Mouse (Mus musculus) heart, adult 8-10 months (tissue): Measurements from ENCODE around the gene 9630041A04Rik. TPM values are rescaled to one million over a fixed set of nuclear protein-coding genes. Genes with fewer than 3 reads are reported as not detected.

Source experiments
- DNase-seq: peaks from one replicate; pipeline ENCODE4 v3.0.0; 2022; ENCODE audit warnings: low spot score
- total RNA-seq, 4 experiments: library from RNA; stranded (reverse); gene quantifications; 2 replicates each; pipeline ENCODE4 v1.2.4; 2022

Gene 9630041A04Rik
- total RNA-seq = not detected

GRCm38 (mm10) chr9:101861596-101862471 lies at the start of gene 9630041A04Rik:
Gene 9630041A04Rik, plus strand, starts transcription at chr9:101861841.
- no peak for DNase-seq

- DNase-seq = no peak
Measured at GRCm38 (mm10) chr9:101823896-101824295, 37.7 kb upstream of the 9630041A04Rik start.

GRCm38 (mm10) chr9:101825626-101826025 lies 36.0 kb upstream of the 9630041A04Rik start:
- DNase-seq = no peak

- no peak for DNase-seq
Measured at GRCm38 (mm10) chr9:101833619-101834018, 28.0 kb upstream of the 9630041A04Rik start.

- no peak for DNase-seq
Measured at GRCm38 (mm10) chr9:101841101-101841500, 20.5 kb upstream of the 9630041A04Rik start.

GRCm38 (mm10) chr9:101843893-101844292 lies 17.7 kb upstream of the 9630041A04Rik start:
- no peak for DNase-seq

- no peak for DNase-seq
Measured at GRCm38 (mm10) chr9:101845691-101846090, 15.9 kb upstream of the 9630041A04Rik start.

- DNase-seq = peak; percentile 39
Measured at GRCm38 (mm10) chr9:101862481-101863065, 932 bp downstream of the 9630041A04Rik start.

- peak; percentile 1 for DNase-seq
Measured at GRCm38 (mm10) chr9:101863130-101863529, 1.5 kb downstream of the 9630041A04Rik start.

- no peak for DNase-seq
Measured at GRCm38 (mm10) chr9:101868593-101868992, 7.0 kb downstream of the 9630041A04Rik start.

- no peak for DNase-seq
Measured at GRCm38 (mm10) chr9:101870034-101870433, 8.4 kb downstream of the 9630041A04Rik start.

GRCm38 (mm10) chr9:101875306-101875705 lies 13.7 kb downstream of the 9630041A04Rik start:
- DNase-seq = no peak

GRCm38 (mm10) chr9:101877109-101877987 lies 15.7 kb downstream of the 9630041A04Rik start:
- no peak for DNase-seq

- DNase-seq = no peak
Measured at GRCm38 (mm10) chr9:101883295-101883694, 21.7 kb downstream of the 9630041A04Rik start.

GRCm38 (mm10) chr9:101897851-101898250 lies 36.2 kb downstream of the 9630041A04Rik start:
- DNase-seq = no peak

- DNase-seq = no peak
Measured at GRCm38 (mm10) chr9:101903406-101903805, 41.8 kb downstream of the 9630041A04Rik start.

GRCm38 (mm10) chr9:101907747-101908255 lies 46.2 kb downstream of the 9630041A04Rik start:
- DNase-seq = no peak

GRCm38 (mm10) chr9:101908849-101909248 lies 47.2 kb downstream of the 9630041A04Rik start:
- no peak for DNase-seq

GRCm38 (mm10) chr9:101909491-101909890 lies 47.9 kb downstream of the 9630041A04Rik start:
- no peak for DNase-seq

- DNase-seq = no peak
Measured at GRCm38 (mm10) chr9:101911176-101911866, 49.7 kb downstream of the 9630041A04Rik start.

GRCm38 (mm10) chr9:101915082-101915481 lies 53.4 kb downstream of the 9630041A04Rik start:
- DNase-seq = no peak
